Mouse (Mus musculus) G1E (cell line): ENCODE measurements around the gene Rheb.

Source experiments
- CTCF ChIP-seq: IDR thresholded peaks from 2 replicates; pipeline ENCODE4 v1.5.1; 2012; ENCODE audit warnings: low read depth, low read length, inconsistent platforms, mixed read lengths
- GATA1 ChIP-seq: IDR thresholded peaks from 2 replicates; pipeline ENCODE4 v1.6.1; 2012; ENCODE audit warnings: borderline replicate concordance, low read length, inconsistent platforms, mixed read lengths
- POLR2AphosphoS5 ChIP-seq: IDR thresholded peaks from 2 replicates; pipeline ENCODE4 v1.6.1; 2012; ENCODE audit warnings: low read depth, low read length, inconsistent platforms; ENCODE audit not compliant: insufficient replicate concordance
- TAL1 ChIP-seq: conservative IDR thresholded peaks from 2 replicates; pipeline ENCODE4 v1.6.1; 2012; ENCODE audit warnings: low read depth, low read length, inconsistent platforms, mixed read lengths

DNA sequence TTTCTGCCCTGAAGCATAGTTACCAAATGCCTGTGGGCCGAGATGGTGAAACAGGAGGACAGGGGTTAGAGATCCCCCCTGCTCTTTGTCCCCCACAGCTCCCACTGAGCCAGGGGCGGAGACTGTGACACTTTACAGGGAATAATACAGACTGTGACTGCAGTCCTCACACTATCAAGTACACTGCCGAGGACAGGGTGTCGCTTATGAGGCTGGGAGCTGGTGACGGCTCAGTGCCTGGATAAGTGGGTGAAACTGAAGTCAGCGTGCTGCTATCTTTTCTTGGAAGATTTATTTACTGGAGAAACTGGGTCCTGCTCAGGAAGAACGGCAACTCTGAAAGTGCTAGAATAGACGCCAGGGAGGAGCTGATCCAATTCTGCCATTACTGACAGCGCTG lies 47.4 kb upstream of the Rheb start:
- TF ChIP-seq CTCF: no peak
- no peak for TF ChIP-seq TAL1
- TF ChIP-seq POLR2AphosphoS5: no peak
- no peak for TF ChIP-seq GATA1
